Mouse (Mus musculus) forebrain, embryonic 13.5 days (tissue): ENCODE data around the gene Tfpi2. TPM values are rescaled to one million over a fixed set of nuclear protein-coding genes. Genes with fewer than 3 reads are reported as not detected.

Source experiments
- polyA plus RNA-seq: library from polyadenylated mRNA; unstranded; fragments of >200 nt; fragmentation: Nextera tagmentation; extraction: Ambion mirVana; gene quantifications from 2 replicates; pipeline ENCODE4 v1.2.1, GENCODE M21; 2015

The Tfpi2 gene
- polyA plus RNA-seq, 1 experiment from 2014 or later: 0.25 TPM

Other genes with a start within 250 kb of the Tfpi2 start
- gene Calcr, start 224.2 kb downstream of the Tfpi2 start, polyA plus RNA-seq: 1.8 and 2.0 TPM in 2 replicates
- gene Gngt1, start 4.9 kb upstream of the Tfpi2 start, polyA plus RNA-seq: not detected in 2 replicates
- 19.9 and 27.0 TPM in 2 replicates for gene Gng11, start 15.0 kb upstream of the Tfpi2 start, polyA plus RNA-seq
- 45.9 and 47.2 TPM in 2 replicates for gene Bet1, start 98.1 kb upstream of the Tfpi2 start, polyA plus RNA-seq